11 mouse cellular contexts compared by ENCODE assay signal in genomic region chr4:32432271-32432781, GRCm38 (mm10).
DNase-seq lines count a peak whose midpoint lies in the region; ATAC-seq and TF ChIP-seq lines count a peak whose summit lies in the region.
"Had no signal": no experiment of that assay in that cellular context is flagged by ENCODE, and none has a peak within 500 bp of the region (broad histone marks: within the 10 kb centered on the region; RNA-seq: fewer than 3 reads in every experiment).

No protein-coding gene starts in this region.

- no peak for DNase-seq in gastrocnemius, adult 2 months
- DNase-seq in gastrocnemius, postnatal 14 days, result no peak
- peak; percentile 87 for DNase-seq in cerebellum, adult 9-10 months
- DNase-seq in hindbrain, embryonic 11.5 days (ENCODE audit: low spot score), result peak; percentile 17
- DNase-seq in T-cell, adult 2 months (ENCODE audit: low spot score), result no peak
- no peak for DNase-seq in ovary, adult 18-20 months (ENCODE audit: low spot score)
- no peak for DNase-seq in testis, postnatal 10 days (ENCODE audit: low spot score)
- DNase-seq: kidney, adult 9 months; right cerebral cortex, postnatal 4 days had no signal

- peaks cover 19% of the 10 kb centered on the region for H3K4me1 ChIP-seq in hindbrain, embryonic 11.5 days (replicated peaks; ENCODE audit: control insufficient read depth, insufficient read depth, low read length)
- H3K4me1 ChIP-seq in neural tube, embryonic 14.5 days (ENCODE audit: control insufficient read depth, insufficient read depth, low read length), result peaks cover 57% of the 10 kb centered on the region

- no peaks in the 10 kb centered on the region for H3K36me3 ChIP-seq in hindbrain, embryonic 11.5 days (ENCODE audit: control insufficient read depth, insufficient read depth, low read length)
- H3K36me3 ChIP-seq in neural tube, embryonic 14.5 days (ENCODE audit: control insufficient read depth, insufficient read depth, low read length), result no peaks in the 10 kb centered on the region
- H3K36me3 ChIP-seq: heart, embryonic 15.5 days had no signal

- ATAC-seq in hindbrain, embryonic 11.5 days (ENCODE audit: low FRiP score), result no peak
- ATAC-seq in neural tube, embryonic 14.5 days (ENCODE audit: low read depth), result peak; percentile 39; the same call in 1 of the 2 replicates

- no peaks in the 10 kb centered on the region for H3K27me3 ChIP-seq in hindbrain, embryonic 11.5 days (ENCODE audit: control insufficient read depth, insufficient read depth, low read length)
- H3K27me3 ChIP-seq in neural tube, embryonic 14.5 days (ENCODE audit: control insufficient read depth, insufficient read depth, low read length), result no peaks in the 10 kb centered on the region
- H3K27me3 ChIP-seq: heart, embryonic 15.5 days had no signal

- H3K4me2 ChIP-seq in hindbrain, embryonic 11.5 days (replicated peaks; ENCODE audit: low read depth, low read length), result no peak overlapping the region
- H3K4me2 ChIP-seq in neural tube, embryonic 14.5 days (ENCODE audit: low read depth, low read length), result no peak overlapping the region
- H3K4me2 ChIP-seq: heart, embryonic 15.5 days had no signal

- intact Hi-C loops in gastrocnemius, adult 2 months (cut with DNase I), result no loop called here
- intact Hi-C loops in gastrocnemius, postnatal 14 days (cut with DNase I; ENCODE audit: low total_unique reads), result no loop called here

- no peak overlapping the region for H3K9ac ChIP-seq in hindbrain, embryonic 11.5 days (ENCODE audit: low read depth, low read length)
- H3K9ac ChIP-seq in neural tube, embryonic 14.5 days (replicated peaks; ENCODE audit: low read depth, low read length), result 0 out of 2 replicates have a peak overlapping the region, but pooled peaks have one; percentile 11
- H3K9ac ChIP-seq: heart, embryonic 15.5 days had no signal

- H3K9me3 ChIP-seq in hindbrain, embryonic 11.5 days (ENCODE audit: control insufficient read depth, low read length), result no peaks in the 10 kb centered on the region
- H3K9me3 ChIP-seq in neural tube, embryonic 14.5 days (ENCODE audit: control insufficient read depth, low read length), result no peaks in the 10 kb centered on the region
- H3K9me3 ChIP-seq: heart, embryonic 15.5 days had no signal

- peak overlapping the region; percentile 40; the same call in 1 of the 2 replicates for H3K27ac ChIP-seq in gastrocnemius, adult 2 months
- no peak overlapping the region for H3K27ac ChIP-seq in hindbrain, embryonic 11.5 days (ENCODE audit: low read depth, low read length)
- peak overlapping the region; percentile 65; the same call in 1 of the 2 replicates for H3K27ac ChIP-seq in neural tube, embryonic 14.5 days (ENCODE audit: low read depth, low read length)
- H3K27ac ChIP-seq: heart, embryonic 15.5 days had no signal

- no peak for TF ChIP-seq CTCF in gastrocnemius, adult 2 months (IDR thresholded peaks at IDR 0.05)

- peak overlapping the region; percentile 66 for H3K4me3 ChIP-seq in gastrocnemius, adult 2 months
- H3K4me3 ChIP-seq in hindbrain, embryonic 11.5 days (ENCODE audit: low read depth, low read length), result no peak overlapping the region
- H3K4me3 ChIP-seq in neural tube, embryonic 14.5 days (ENCODE audit: low read depth, low read length), result no peak overlapping the region
- H3K4me3 ChIP-seq: heart, embryonic 15.5 days had no signal

- 37% methylated on average over 10 of the region's 10 CpGs for WGBS in hindbrain, embryonic 11.5 days
- WGBS in neural tube, embryonic 14.5 days, result 13% methylated on average over 10 of the region's 10 CpGs

Comparison
In these comparisons a context has a peak if more than half of its experiments do, and no peak if none do; other contexts are left out.
1. DNase-seq: peak in cerebellum, adult 9-10 months (single experiment) and hindbrain, embryonic 11.5 days (single experiment); none in gastrocnemius, adult 2 months (single experiment), gastrocnemius, postnatal 14 days (single experiment), T-cell, adult 2 months (single experiment), ovary, adult 18-20 months (single experiment) and testis, postnatal 10 days (single experiment).